Mouse (Mus musculus) ES-E14 (cell line): ENCODE results near the gene Rit1.

Experiments used
- HCFC1 ChIP-seq: IDR thresholded peaks from 2 replicates; pipeline ENCODE4 v1.6.1; 2012; ENCODE audit warnings: low read length, inconsistent platforms, borderline replicate concordance; ENCODE audit not compliant: insufficient read depth
- MAFK ChIP-seq: IDR thresholded peaks from 2 replicates; pipeline ENCODE4 v1.6.1; 2014; ENCODE audit warnings: mild to moderate bottlenecking, low read depth, low read length, inconsistent platforms; ENCODE audit not compliant: insufficient read depth
- ZC3H11A ChIP-seq: IDR thresholded peaks from 2 replicates; pipeline ENCODE4 v1.6.1; 2012; ENCODE audit warnings: low read depth, mild to moderate bottlenecking, inconsistent platforms, low read length, borderline replicate concordance
- ZNF384 ChIP-seq: IDR thresholded peaks from 2 replicates; pipeline ENCODE4 v1.6.1; 2012; ENCODE audit warnings: low read depth, low read length, inconsistent platforms

- TF ChIP-seq ZNF384 (no peak), MAFK (no peak), HCFC1 (no peak), ZC3H11A (no peak)
These were observed 17.8 kb upstream of the Rit1 start for GRCm38 (mm10) chr3:88698834-88699233.
